Mouse (Mus musculus) ES-Bruce4 (cell line): ENCODE results near the gene H2-M5. TPM values are rescaled to one million over a fixed set of nuclear protein-coding genes. Genes with fewer than 3 reads are reported as not detected.

Source experiments
- H3K27ac ChIP-seq: 2 replicates; pipeline ENCODE4 v1.5.1; 2012; ENCODE audit warnings: low read length, inconsistent platforms; ENCODE audit not compliant: insufficient read depth
- H3K27me3 ChIP-seq: 2 replicates; pipeline ENCODE4 v1.6.1; 2012; ENCODE audit warnings: mild to moderate bottlenecking, low read length, inconsistent platforms; ENCODE audit not compliant: control insufficient read depth, poor library complexity, insufficient read depth, severe bottlenecking
- H3K36me3 ChIP-seq: 2 replicates; pipeline ENCODE4 v1.6.1; 2012; ENCODE audit warnings: inconsistent platforms, mild to moderate bottlenecking, low read length, moderate library complexity; ENCODE audit not compliant: control insufficient read depth, poor library complexity, insufficient read depth, severe bottlenecking
- H3K4me1 ChIP-seq: one replicate; pipeline ENCODE4 v1.8.1; 2011; ENCODE audit warnings: low read length; ENCODE audit not compliant: control insufficient read depth, insufficient read depth
- H3K4me3 ChIP-seq: 2 replicates; pipeline ENCODE4 v1.5.1; 2011; ENCODE audit warnings: low read depth, mild to moderate bottlenecking, low read length
- H3K9ac ChIP-seq: 2 replicates; pipeline ENCODE4 v1.6.1; 2012; ENCODE audit warnings: low read depth, mild to moderate bottlenecking, inconsistent platforms; ENCODE audit not compliant: poor library complexity, severe bottlenecking
- H3K9me3 ChIP-seq: replicated peaks from 2 replicates; pipeline ENCODE4 v1.6.1; 2012; ENCODE audit warnings: mild to moderate bottlenecking, low read length, inconsistent platforms; ENCODE audit not compliant: control insufficient read depth, poor library complexity, insufficient read depth, severe bottlenecking
- CTCF ChIP-seq: IDR thresholded peaks from one replicate; pipeline ENCODE4 v1.8.1; 2011; ENCODE audit warnings: low read depth, low read length
- EP300 ChIP-seq: IDR thresholded peaks from 2 replicates; pipeline ENCODE4 v1.6.1; 2011; ENCODE audit warnings: low read depth, low read length; ENCODE audit not compliant: insufficient read depth
- POLR2A ChIP-seq: IDR thresholded peaks from one replicate; pipeline ENCODE4 v1.8.1; 2011; ENCODE audit warnings: low read length; ENCODE audit not compliant: insufficient read depth
- polyA plus RNA-seq: library from polyadenylated mRNA; stranded (reverse); fragments of >200 nt; gene quantifications from 2 replicates; pipeline ENCODE4 v1.2.4, GENCODE M21; 2011; ENCODE audit warnings: low read depth; ENCODE audit not compliant: missing spikeins, insufficient read depth, insufficient read length

H2-M5 gene
- polyA plus RNA-seq, 1 experiment = 13.2 TPM

DNA sequence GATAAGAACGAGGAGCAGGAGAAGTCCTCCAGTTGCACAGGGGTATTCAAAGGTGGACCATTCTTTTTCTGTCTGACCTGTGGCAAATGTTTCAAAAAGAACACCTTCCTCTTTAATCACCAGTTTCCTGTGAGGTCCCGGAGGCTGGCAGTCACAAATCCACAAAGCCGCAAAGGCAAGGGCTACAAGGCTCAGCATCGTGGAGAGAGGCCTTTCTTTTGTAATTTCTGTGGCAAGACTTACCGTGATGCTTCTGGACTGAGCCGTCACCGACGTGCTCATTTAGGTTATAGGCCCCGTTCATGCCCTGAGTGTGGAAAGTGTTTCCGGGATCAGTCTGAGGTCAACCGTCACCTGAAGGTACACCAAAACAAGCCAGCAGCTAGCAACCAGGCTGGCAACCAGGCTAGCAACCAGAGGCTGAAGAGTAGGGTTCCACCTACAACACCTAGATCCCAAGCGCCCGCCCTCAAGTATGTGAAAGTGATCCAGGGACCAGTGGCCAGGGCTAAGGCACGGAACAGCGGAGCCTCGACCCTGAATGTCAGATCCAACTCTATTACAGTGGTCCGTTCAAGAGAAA lies 20.2 kb upstream of the H2-M5 start:
- Histone ChIP-seq H3K4me1 (no peaks in the 10 kb centered on the region), H3K9me3 (no peaks in the 10 kb centered on the region), H3K27ac (peak overlapping the region; percentile 1), H3K4me3 (no peak overlapping the region), H3K27me3 (no peaks in the 10 kb centered on the region), H3K36me3 (peaks cover 66% of the 10 kb centered on the region), H3K9ac (no peak overlapping the region)
- no peak for TF ChIP-seq EP300
- no peak for TF ChIP-seq CTCF

GRCm38 (mm10) chr17:37008161-37008560 lies 18.8 kb upstream of the H2-M5 start:
- TF ChIP-seq CTCF = no peak
- TF ChIP-seq POLR2A = no peak
- no peaks in the 10 kb centered on the region for H3K4me1 ChIP-seq
- H3K27me3 ChIP-seq = no peaks in the 10 kb centered on the region
- H3K27ac ChIP-seq = peak overlapping the region; percentile 53
- H3K9me3 ChIP-seq = no peaks in the 10 kb centered on the region
- H3K4me3 ChIP-seq = no peak overlapping the region
- H3K9ac ChIP-seq = 0 out of 2 replicates have a peak overlapping the region, but pooled peaks have one; percentile 23
- peaks cover 80% of the 10 kb centered on the region for H3K36me3 ChIP-seq

GRCm38 (mm10) chr17:37003366-37003765 lies 14.0 kb upstream of the H2-M5 start:
- Histone ChIP-seq H3K9ac (peak overlapping the region; percentile 96), H3K4me3 (peak overlapping the region; percentile 80), H3K36me3 (peaks cover 52% of the 10 kb centered on the region), H3K4me1 (no peaks in the 10 kb centered on the region), H3K27me3 (no peaks in the 10 kb centered on the region), H3K27ac (peak overlapping the region; percentile 89), H3K9me3 (no peaks in the 10 kb centered on the region)
- TF ChIP-seq EP300 (no peak), POLR2A (no peak), CTCF (no peak)

- TF ChIP-seq POLR2A (peak; percentile 83), EP300 (peak; percentile 74; the same call in 1 of the 2 replicates), CTCF (no peak)
These were observed 13.3 kb upstream of the H2-M5 start for GRCm38 (mm10) chr17:37002364-37003330.

GRCm38 (mm10) chr17:37000863-37001262 lies 11.5 kb upstream of the H2-M5 start, which contains the start of gene Zfp57:
TSS of gene Zfp57 (plus strand) at chr17:37001163.
- Histone ChIP-seq H3K4me3 (peak within 1 kb of the TSS; percentile 80), H3K4me1 (no peaks in the 10 kb centered on the region), H3K9me3 (no peaks in the 10 kb centered on the region), H3K36me3 (peaks cover 28% of the 10 kb centered on the region), H3K27me3 (no peaks in the 10 kb centered on the region), H3K9ac (peak within 1 kb of the TSS; percentile 96), H3K27ac (peak within 1 kb of the TSS; percentile 87)
- no peak for TF ChIP-seq EP300
- TF ChIP-seq POLR2A = no peak
- TF ChIP-seq CTCF = no peak

More at GRCm38 (mm10) chr17:37002364-37003330, 13.3 kb upstream of the H2-M5 start:
- H3K36me3 ChIP-seq = peaks cover 45% of the 10 kb centered on the region
- no peaks in the 10 kb centered on the region for H3K9me3 ChIP-seq
- peak overlapping the region; percentile 80 for H3K4me3 ChIP-seq
- no peaks in the 10 kb centered on the region for H3K27me3 ChIP-seq
- H3K4me1 ChIP-seq = no peaks in the 10 kb centered on the region
- H3K27ac ChIP-seq = peak overlapping the region; percentile 89
- H3K9ac ChIP-seq = peak overlapping the region; percentile 96
